Mouse (Mus musculus) cerebellum, adult 2 months (tissue): Measurements from ENCODE around the gene Ctr9. TPM values are rescaled to one million over a fixed set of nuclear protein-coding genes. Genes with fewer than 3 reads are reported as not detected.

Experiments used
- DNase-seq, 2 experiments: peaks; one replicate each; pipeline ENCODE4 v3.0.0; 2021
- H3K27ac ChIP-seq: fragments of 200-500 bp; 2 replicates; pipeline ENCODE4 v1.5.1; 2012; ENCODE audit warnings: low read length, control low read depth, inconsistent platforms; ENCODE audit not compliant: insufficient read depth
- H3K27me3 ChIP-seq: fragments of 200-500 bp; 2 replicates; pipeline ENCODE4 v1.6.1; 2012; ENCODE audit warnings: inconsistent platforms, mild to moderate bottlenecking, low read length, moderate library complexity; ENCODE audit not compliant: control insufficient read depth, insufficient read depth
- H3K4me1 ChIP-seq: fragments of 200-500 bp; 2 replicates; pipeline ENCODE4 v1.6.1; 2011; ENCODE audit warnings: low read length; ENCODE audit not compliant: control insufficient read depth, insufficient read depth
- H3K4me3 ChIP-seq: fragments of 200-500 bp; replicated peaks from 2 replicates; pipeline ENCODE3; 2011; ENCODE audit warnings: mild to moderate bottlenecking, low read depth, low read length, control low read depth; ENCODE audit not compliant: insufficient read depth
- CTCF ChIP-seq: fragments of 200-500 bp; IDR thresholded peaks from 2 replicates; pipeline ENCODE4 v1.5.1; 2011; ENCODE audit warnings: low read depth, mild to moderate bottlenecking, control low read depth, low read length, moderate library complexity, borderline replicate concordance; ENCODE audit not compliant: insufficient read depth
- POLR2A ChIP-seq: fragments of 200-500 bp; IDR thresholded peaks from 2 replicates; pipeline ENCODE4 v1.6.1; 2011; ENCODE audit warnings: low read length, control low read depth, borderline replicate concordance; ENCODE audit not compliant: insufficient read depth
- WGBS: fragments of 180-500 bp; shearing (Covaris S2); methylation state at CpG from one replicate; pipeline ENCODE4 v1.1.7; 2018; 5-methylcytosine and 5-hydroxymethylcytosine counted together
- polyA plus RNA-seq: library from polyadenylated mRNA; depleted of rRNA; stranded (reverse); fragments of >200 nt; gene quantifications from 2 replicates; pipeline ENCODE4 v1.2.3, GENCODE M21; 2012

Ctr9 gene
- polyA plus RNA-seq, 1 experiment: 33.9 TPM

GRCm38 (mm10) chr7:111016921-111017320 lies 11.8 kb upstream of the Ctr9 start:
- H3K4me3 ChIP-seq: no peak overlapping the region
- WGBS: 85% methylated on average over 3 of the region's 3 CpGs
- no peaks in the 10 kb centered on the region for H3K4me1 ChIP-seq
- no peak overlapping the region for H3K27ac ChIP-seq
- no peak for DNase-seq
- TF ChIP-seq CTCF (no peak), POLR2A (no peak)
- H3K27me3 ChIP-seq: no peaks in the 10 kb centered on the region; the same call in 1 of the 2 replicates

GRCm38 (mm10) chr7:111020814-111021213 lies 7.9 kb upstream of the Ctr9 start:
- Histone ChIP-seq H3K4me3 (no peak overlapping the region), H3K4me1 (no peaks in the 10 kb centered on the region), H3K27me3 (no peaks in the 10 kb centered on the region), H3K27ac (no peak overlapping the region)
- no peak for TF ChIP-seq CTCF
- DNase-seq: no peak
- 84% methylated on average over 4 of the region's 4 CpGs for WGBS

- Histone ChIP-seq H3K27ac (no peak overlapping the region), H3K4me1 (no peaks in the 10 kb centered on the region), H3K4me3 (no peak overlapping the region), H3K27me3 (no peaks in the 10 kb centered on the region)
- 27% methylated on average over 8 of the region's 8 CpGs for WGBS
- TF ChIP-seq CTCF: no peak
- TF ChIP-seq POLR2A: no peak
- DNase-seq: peak in 1 of 2 experiments; percentile 11
These were observed 4.6 kb upstream of the Ctr9 start for GRCm38 (mm10) chr7:111024068-111024594.

- H3K27ac ChIP-seq: no peak overlapping the region
- no peak overlapping the region for H3K4me3 ChIP-seq
- H3K4me1 ChIP-seq: no peaks in the 10 kb centered on the region; the same call in 1 of the 2 replicates
- no peaks in the 10 kb centered on the region for H3K27me3 ChIP-seq
- TF ChIP-seq POLR2A (no peak), CTCF (no peak)
- 72% methylated on average over 4 of the region's 4 CpGs for WGBS
- no peak for DNase-seq
These were observed 3.8 kb upstream of the Ctr9 start for GRCm38 (mm10) chr7:111024912-111025311.

- Histone ChIP-seq H3K27me3 (no peaks in the 10 kb centered on the region), H3K4me3 (peak overlapping the region; percentile 96), H3K27ac (no peak overlapping the region), H3K4me1 (no peaks in the 10 kb centered on the region; the same call in 1 of the 2 replicates)
- whole genome bisulfite sequencing: under 1% methylated on average over 29 of the region's 29 CpGs
- DNase-seq: no peak
- no peak for TF ChIP-seq CTCF
- no peak for TF ChIP-seq POLR2A
These were observed 349 bp downstream of the Ctr9 start for GRCm38 (mm10) chr7:111029046-111029553.

GRCm38 (mm10) chr7:111048920-111049319 lies 20.2 kb downstream of the Ctr9 start:
- H3K4me3 ChIP-seq: no peak overlapping the region
- WGBS: 61% methylated on average over 5 of the region's 5 CpGs
- H3K4me1 ChIP-seq: no peaks in the 10 kb centered on the region
- TF ChIP-seq POLR2A: no peak
- TF ChIP-seq CTCF: no peak
- no peak overlapping the region for H3K27ac ChIP-seq
- H3K27me3 ChIP-seq: no peaks in the 10 kb centered on the region
- DNase-seq: no peak

- no peaks in the 10 kb centered on the region for H3K27me3 ChIP-seq
- 43% methylated on average over 6 of the region's 6 CpGs for WGBS
- no peak for TF ChIP-seq POLR2A
- peak; percentile 82 for TF ChIP-seq CTCF
- DNase-seq: peak; percentile 51 to 56
- H3K4me3 ChIP-seq: no peak overlapping the region
- H3K4me1 ChIP-seq: no peaks in the 10 kb centered on the region
- H3K27ac ChIP-seq: no peak overlapping the region
These were observed 21.1 kb downstream of the Ctr9 start for GRCm38 (mm10) chr7:111049652-111050421.

GRCm38 (mm10) chr7:111055221-111055620 lies 26.5 kb downstream of the Ctr9 start:
- H3K27ac ChIP-seq: no peak overlapping the region
- DNase-seq: no peak
- no peaks in the 10 kb centered on the region for H3K4me1 ChIP-seq
- TF ChIP-seq POLR2A: no peak
- no peak for TF ChIP-seq CTCF
- no peaks in the 10 kb centered on the region for H3K27me3 ChIP-seq
- no peak overlapping the region for H3K4me3 ChIP-seq
- WGBS: 89% methylated on average over 19 of the region's 19 CpGs
